Mouse (Mus musculus): Measurements from ENCODE around the gene Sorbs1. TPM values are rescaled to one million over a fixed set of nuclear protein-coding genes. Genes with fewer than 3 reads are reported as not detected.

Gene Sorbs1
- polyA plus RNA-seq, 2 experiments = 35.3 to 40.6 TPM

GRCm38 (mm10) chr19:40481115-40481514 is 32.5 kb downstream of the Sorbs1 start:
- no peak overlapping the region for H3K4me3 ChIP-seq (replicated peaks; ENCODE audit: low read length)
- ATAC-seq (ENCODE audit: low FRiP score, low read depth) (no peak), DNase-seq (ENCODE audit: low spot score) (no peak)
- H3K4me2 ChIP-seq (replicated peaks; ENCODE audit: low read depth, low read length, severe bottlenecking) = no peak overlapping the region
- 0 out of 2 replicates have a peak, but pooled peaks cover 11% of the 10 kb centered on the region for H3K4me1 ChIP-seq (ENCODE audit: control insufficient read depth, insufficient read depth, low read length)
- WGBS = 92% methylated on average over 6 of the region's 6 CpGs
- no peak for TF ChIP-seq POLR2A (IDR thresholded peaks at IDR 0.05; ENCODE audit: borderline replicate concordance, extremely low read depth, insufficient read depth, insufficient read length)
- H3K27ac ChIP-seq (replicated peaks; ENCODE audit: low read depth, low read length) = no peak overlapping the region
- H3K27me3 ChIP-seq (ENCODE audit: control insufficient read depth, insufficient read depth, low read length) = no peaks in the 10 kb centered on the region
- no peaks in the 10 kb centered on the region for H3K9me3 ChIP-seq (ENCODE audit: control insufficient read depth, low read length)
- H3K9ac ChIP-seq (ENCODE audit: low read depth, low read length, severe bottlenecking) = no peak overlapping the region
- no peaks in the 10 kb centered on the region for H3K36me3 ChIP-seq (ENCODE audit: control insufficient read depth, insufficient read depth, low read length)

GRCm38 (mm10) chr19:40478161-40478575 is 35.4 kb downstream of the Sorbs1 start:
- 0 out of 2 replicates have a peak, but pooled peaks cover 7% of the 10 kb centered on the region for H3K4me1 ChIP-seq (ENCODE audit: control insufficient read depth, insufficient read depth, low read length)
- DNase-seq (ENCODE audit: low spot score) = no peak
- no peak for ATAC-seq (ENCODE audit: low FRiP score, low read depth)
- H3K36me3 ChIP-seq (ENCODE audit: control insufficient read depth, insufficient read depth, low read length) = no peaks in the 10 kb centered on the region
- 79% methylated on average over 10 of the region's 10 CpGs for WGBS
- no peaks in the 10 kb centered on the region for H3K9me3 ChIP-seq (ENCODE audit: control insufficient read depth, low read length)
- no peak overlapping the region for H3K4me2 ChIP-seq (replicated peaks; ENCODE audit: low read depth, low read length, severe bottlenecking)
- no peak for TF ChIP-seq POLR2A (IDR thresholded peaks at IDR 0.05; ENCODE audit: borderline replicate concordance, extremely low read depth, insufficient read depth, insufficient read length)
- no peaks in the 10 kb centered on the region for H3K27me3 ChIP-seq (ENCODE audit: control insufficient read depth, insufficient read depth, low read length)
- H3K27ac ChIP-seq (replicated peaks; ENCODE audit: low read depth, low read length) = no peak overlapping the region
- H3K4me3 ChIP-seq (replicated peaks; ENCODE audit: low read length) = no peak overlapping the region
- H3K9ac ChIP-seq (ENCODE audit: low read depth, low read length, severe bottlenecking) = no peak overlapping the region

GRCm38 (mm10) chr19:40477445-40477941 is 36.1 kb downstream of the Sorbs1 start:
- no peak overlapping the region for H3K27ac ChIP-seq (replicated peaks; ENCODE audit: low read depth, low read length)
- H3K9ac ChIP-seq (ENCODE audit: low read depth, low read length, severe bottlenecking) = no peak overlapping the region
- TF ChIP-seq POLR2A (IDR thresholded peaks at IDR 0.05; ENCODE audit: borderline replicate concordance, extremely low read depth, insufficient read depth, insufficient read length) = no peak
- no peak for ATAC-seq (ENCODE audit: low FRiP score, low read depth)
- no peak overlapping the region for H3K4me2 ChIP-seq (replicated peaks; ENCODE audit: low read depth, low read length, severe bottlenecking)
- 0 out of 2 replicates have a peak, but pooled peaks cover 7% of the 10 kb centered on the region for H3K4me1 ChIP-seq (ENCODE audit: control insufficient read depth, insufficient read depth, low read length)
- no peak overlapping the region for H3K4me3 ChIP-seq (replicated peaks; ENCODE audit: low read length)
- no peaks in the 10 kb centered on the region for H3K9me3 ChIP-seq (ENCODE audit: control insufficient read depth, low read length)
- WGBS = 53% methylated on average over 5 of the region's 5 CpGs
- DNase-seq (ENCODE audit: low spot score) = peak; percentile 12
- H3K36me3 ChIP-seq (ENCODE audit: control insufficient read depth, insufficient read depth, low read length) = no peaks in the 10 kb centered on the region
- H3K27me3 ChIP-seq (ENCODE audit: control insufficient read depth, insufficient read depth, low read length) = no peaks in the 10 kb centered on the region

- no peak for TF ChIP-seq POLR2A (IDR thresholded peaks at IDR 0.05; ENCODE audit: borderline replicate concordance, extremely low read depth, insufficient read depth, insufficient read length)
- no peak for DNase-seq (ENCODE audit: low spot score)
- Histone ChIP-seq H3K36me3 (ENCODE audit: control insufficient read depth, insufficient read depth, low read length) (no peaks in the 10 kb centered on the region), H3K4me1 (ENCODE audit: control insufficient read depth, insufficient read depth, low read length) (peaks cover 11% of the 10 kb centered on the region), H3K27me3 (ENCODE audit: control insufficient read depth, insufficient read depth, low read length) (no peaks in the 10 kb centered on the region), H3K4me2 (replicated peaks; ENCODE audit: low read depth, low read length, severe bottlenecking) (no peak overlapping the region), H3K9ac (ENCODE audit: low read depth, low read length, severe bottlenecking) (no peak overlapping the region), H3K27ac (replicated peaks; ENCODE audit: low read depth, low read length) (no peak overlapping the region), H3K4me3 (replicated peaks; ENCODE audit: low read length) (no peak overlapping the region), H3K9me3 (ENCODE audit: control insufficient read depth, low read length) (no peaks in the 10 kb centered on the region)
- WGBS = 79% methylated on average over 4 of the region's 4 CpGs
- ATAC-seq (ENCODE audit: low FRiP score, low read depth) = no peak
Measured at GRCm38 (mm10) chr19:40476491-40476890, 37.1 kb downstream of the Sorbs1 start.

GRCm38 (mm10) chr19:40471526-40472245 is 41.9 kb downstream of the Sorbs1 start:
- WGBS = 64% methylated on average over 10 of the region's 10 CpGs
- Histone ChIP-seq H3K4me2 (replicated peaks; ENCODE audit: low read depth, low read length, severe bottlenecking) (no peak overlapping the region), H3K27ac (replicated peaks; ENCODE audit: low read depth, low read length) (no peak overlapping the region)

More at GRCm38 (mm10) chr19:40471526-40472245, 41.9 kb downstream of the Sorbs1 start:
- no peaks in the 10 kb centered on the region for H3K27me3 ChIP-seq (ENCODE audit: control insufficient read depth, insufficient read depth, low read length)
- no peak overlapping the region for H3K4me3 ChIP-seq (replicated peaks; ENCODE audit: low read length)
- no peaks in the 10 kb centered on the region for H3K36me3 ChIP-seq (ENCODE audit: control insufficient read depth, insufficient read depth, low read length)
- H3K4me1 ChIP-seq (ENCODE audit: control insufficient read depth, insufficient read depth, low read length) = peaks cover 5% of the 10 kb centered on the region
- no peak for TF ChIP-seq POLR2A (IDR thresholded peaks at IDR 0.05; ENCODE audit: borderline replicate concordance, extremely low read depth, insufficient read depth, insufficient read length)
- no peaks in the 10 kb centered on the region for H3K9me3 ChIP-seq (ENCODE audit: control insufficient read depth, low read length)
- no peak overlapping the region for H3K9ac ChIP-seq (ENCODE audit: low read depth, low read length, severe bottlenecking)
- ATAC-seq (ENCODE audit: low FRiP score, low read depth) (no peak), DNase-seq (ENCODE audit: low spot score) (no peak)
